Mouse (Mus musculus): ENCODE data around the gene Herpud1. TPM values are rescaled to one million over a fixed set of nuclear protein-coding genes. Genes with fewer than 3 reads are reported as not detected.

The Herpud1 gene
- polyA plus RNA-seq, 1 experiment: 218 TPM

GRCm38 (mm10) chr8:94377714-94378205 is 8.5 kb upstream of the Herpud1 start:
- H3K4me1 ChIP-seq (replicated peaks; ENCODE audit: control insufficient read depth, insufficient read depth, low read length): peaks cover 12% of the 10 kb centered on the region
- H3K4me3 ChIP-seq (ENCODE audit: control insufficient read depth, insufficient read depth, low read length): no peak overlapping the region
- 92% methylated on average over 11 of the region's 11 CpGs for WGBS

GRCm38 (mm10) chr8:94378763-94379415 is 7.3 kb upstream of the Herpud1 start:
- Histone ChIP-seq H3K36me3 (ENCODE audit: control insufficient read depth, insufficient read depth, low read length) (no peaks in the 10 kb centered on the region), H3K4me3 (ENCODE audit: control insufficient read depth, insufficient read depth, low read length) (no peak overlapping the region), H3K4me1 (replicated peaks; ENCODE audit: control insufficient read depth, insufficient read depth, low read length) (peaks cover 12% of the 10 kb centered on the region), H3K27ac (ENCODE audit: control insufficient read depth, insufficient read depth, low read length) (peak overlapping the region; percentile 55; the same call in 1 of the 2 replicates), H3K27me3 (ENCODE audit: control insufficient read depth, insufficient read depth, low read length) (no peaks in the 10 kb centered on the region)
- TF ChIP-seq CTCF (IDR thresholded peaks at IDR 0.05; ENCODE audit: borderline replicate concordance, control insufficient read depth, extremely low read depth, insufficient read depth, low read length, poor library complexity): peak; percentile 40; the same call in 1 of the 2 replicates
- TF ChIP-seq POLR2A (IDR thresholded peaks at IDR 0.05; ENCODE audit: control insufficient read depth, extremely low read depth, insufficient read depth, low read length, poor library complexity): no peak
- WGBS: 87% methylated on average over 15 of the region's 15 CpGs
- no peak for DNase-seq

More at GRCm38 (mm10) chr8:94377714-94378205, 8.5 kb upstream of the Herpud1 start:
- no peak overlapping the region; the same call in 1 of the 2 replicates for H3K27ac ChIP-seq (ENCODE audit: control insufficient read depth, insufficient read depth, low read length)
- no peak for TF ChIP-seq POLR2A (IDR thresholded peaks at IDR 0.05; ENCODE audit: control insufficient read depth, extremely low read depth, insufficient read depth, low read length, poor library complexity)
- TF ChIP-seq CTCF (IDR thresholded peaks at IDR 0.05; ENCODE audit: borderline replicate concordance, control insufficient read depth, extremely low read depth, insufficient read depth, low read length, poor library complexity): no peak
- no peaks in the 10 kb centered on the region for H3K27me3 ChIP-seq (ENCODE audit: control insufficient read depth, insufficient read depth, low read length)
- no peak for DNase-seq
- H3K36me3 ChIP-seq (ENCODE audit: control insufficient read depth, insufficient read depth, low read length): no peaks in the 10 kb centered on the region

- no peak overlapping the region for H3K4me3 ChIP-seq (ENCODE audit: control insufficient read depth, insufficient read depth, low read length)
- no peak overlapping the region for H3K27ac ChIP-seq (ENCODE audit: control insufficient read depth, insufficient read depth, low read length)
- DNase-seq: no peak
- H3K36me3 ChIP-seq (ENCODE audit: control insufficient read depth, insufficient read depth, low read length): no peaks in the 10 kb centered on the region
- TF ChIP-seq CTCF (IDR thresholded peaks at IDR 0.05; ENCODE audit: borderline replicate concordance, control insufficient read depth, extremely low read depth, insufficient read depth, low read length, poor library complexity): no peak
- no peak for TF ChIP-seq POLR2A (IDR thresholded peaks at IDR 0.05; ENCODE audit: control insufficient read depth, extremely low read depth, insufficient read depth, low read length, poor library complexity)
- H3K27me3 ChIP-seq (ENCODE audit: control insufficient read depth, insufficient read depth, low read length): no peaks in the 10 kb centered on the region
- peaks cover 12% of the 10 kb centered on the region for H3K4me1 ChIP-seq (replicated peaks; ENCODE audit: control insufficient read depth, insufficient read depth, low read length)
- WGBS: 96% methylated on average over 9 of the region's 9 CpGs
Measured at GRCm38 (mm10) chr8:94379686-94380085, 6.6 kb upstream of the Herpud1 start.

DNA sequence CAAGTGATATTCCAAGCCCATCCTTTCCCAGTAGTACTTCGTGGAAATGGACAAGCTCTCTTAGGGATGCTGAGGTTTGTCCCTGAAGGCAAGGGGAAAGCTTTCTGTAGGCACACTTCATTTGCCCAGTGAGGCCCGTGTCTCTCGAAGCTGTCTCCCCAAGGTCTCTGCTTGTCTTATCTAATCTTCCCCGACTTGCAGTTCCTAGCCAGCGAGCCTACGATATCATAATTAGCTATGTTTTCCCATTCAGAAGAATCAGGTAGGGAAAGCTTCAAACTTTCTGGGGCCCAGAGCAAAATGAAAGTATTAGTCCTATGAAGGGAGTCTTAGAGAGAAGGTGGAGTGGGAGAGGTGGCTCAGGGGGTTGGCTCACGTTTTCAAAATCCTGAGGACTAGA is 2.1 kb upstream of the Herpud1 start:
- DNase-seq: no peak
- H3K4me1 ChIP-seq (replicated peaks; ENCODE audit: control insufficient read depth, insufficient read depth, low read length): peaks cover 10% of the 10 kb centered on the region; the same call in 1 of the 2 replicates
- WGBS: 96% methylated on average over 7 of the region's 7 CpGs
- no peak overlapping the region for H3K27ac ChIP-seq (ENCODE audit: control insufficient read depth, insufficient read depth, low read length)
- no peaks in the 10 kb centered on the region for H3K27me3 ChIP-seq (ENCODE audit: control insufficient read depth, insufficient read depth, low read length)
- no peaks in the 10 kb centered on the region for H3K36me3 ChIP-seq (ENCODE audit: control insufficient read depth, insufficient read depth, low read length)
- H3K4me3 ChIP-seq (ENCODE audit: control insufficient read depth, insufficient read depth, low read length): no peak overlapping the region
- TF ChIP-seq POLR2A (IDR thresholded peaks at IDR 0.05; ENCODE audit: control insufficient read depth, extremely low read depth, insufficient read depth, low read length, poor library complexity): no peak
- TF ChIP-seq CTCF (IDR thresholded peaks at IDR 0.05; ENCODE audit: borderline replicate concordance, control insufficient read depth, extremely low read depth, insufficient read depth, low read length, poor library complexity): no peak

DNA sequence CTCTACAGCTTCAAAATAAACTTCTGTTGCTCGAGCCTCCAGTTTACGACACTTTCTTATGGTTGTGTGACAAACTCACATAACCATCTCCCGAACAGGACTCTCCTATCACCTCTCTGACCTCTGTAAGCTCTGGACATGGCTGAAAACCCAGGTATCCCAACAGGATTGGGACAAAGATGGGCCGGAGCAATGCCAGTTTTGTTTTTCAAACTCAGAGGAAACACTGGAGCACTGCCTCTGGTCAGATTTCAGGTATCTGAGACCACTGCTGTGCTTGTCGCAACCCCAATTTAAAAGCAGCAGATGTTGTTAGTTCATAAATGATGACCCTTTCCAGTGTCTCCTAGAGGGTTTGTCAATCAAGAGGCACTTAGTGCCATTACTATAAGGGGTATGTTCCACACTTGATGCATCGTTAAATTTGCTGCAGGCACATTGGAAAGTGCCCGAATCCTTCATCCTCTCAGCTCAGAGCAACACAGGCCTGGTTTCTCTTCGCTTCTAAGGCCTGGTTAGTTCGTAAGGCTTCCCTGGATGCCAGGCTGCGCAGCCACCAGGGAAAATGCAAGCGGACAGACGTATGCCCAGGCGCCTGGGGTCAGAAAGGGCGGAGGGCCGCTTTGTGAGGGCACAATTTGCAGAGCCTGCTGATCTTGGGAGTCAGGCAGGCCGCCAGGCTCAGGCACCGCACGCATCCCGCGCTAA is 578 bp upstream of the Herpud1 start:
- Histone ChIP-seq H3K27ac (ENCODE audit: control insufficient read depth, insufficient read depth, low read length) (peak overlapping the region; percentile 38; the same call in 1 of the 2 replicates), H3K4me1 (replicated peaks; ENCODE audit: control insufficient read depth, insufficient read depth, low read length) (peaks cover 10% of the 10 kb centered on the region; the same call in 1 of the 2 replicates), H3K27me3 (ENCODE audit: control insufficient read depth, insufficient read depth, low read length) (no peaks in the 10 kb centered on the region), H3K4me3 (ENCODE audit: control insufficient read depth, insufficient read depth, low read length) (peak overlapping the region; percentile 91), H3K36me3 (ENCODE audit: control insufficient read depth, insufficient read depth, low read length) (peaks cover 14% of the 10 kb centered on the region)
- DNase-seq: no peak
- TF ChIP-seq POLR2A (IDR thresholded peaks at IDR 0.05; ENCODE audit: control insufficient read depth, extremely low read depth, insufficient read depth, low read length, poor library complexity) (no peak), CTCF (IDR thresholded peaks at IDR 0.05; ENCODE audit: borderline replicate concordance, control insufficient read depth, extremely low read depth, insufficient read depth, low read length, poor library complexity) (no peak)
- 30% methylated on average over 20 of the region's 20 CpGs for WGBS

- Histone ChIP-seq H3K27ac (ENCODE audit: control insufficient read depth, insufficient read depth, low read length) (peak overlapping the region; percentile 70), H3K4me1 (replicated peaks; ENCODE audit: control insufficient read depth, insufficient read depth, low read length) (peaks cover 10% of the 10 kb centered on the region; the same call in 1 of the 2 replicates), H3K36me3 (ENCODE audit: control insufficient read depth, insufficient read depth, low read length) (peaks cover 29% of the 10 kb centered on the region), H3K4me3 (ENCODE audit: control insufficient read depth, insufficient read depth, low read length) (peak overlapping the region; percentile 91), H3K27me3 (ENCODE audit: control insufficient read depth, insufficient read depth, low read length) (no peaks in the 10 kb centered on the region)
- WGBS: under 1% methylated on average over 25 of the region's 25 CpGs
- peak; percentile 65 for DNase-seq
- TF ChIP-seq CTCF (IDR thresholded peaks at IDR 0.05; ENCODE audit: borderline replicate concordance, control insufficient read depth, extremely low read depth, insufficient read depth, low read length, poor library complexity): no peak
- TF ChIP-seq POLR2A (IDR thresholded peaks at IDR 0.05; ENCODE audit: control insufficient read depth, extremely low read depth, insufficient read depth, low read length, poor library complexity): no peak
Measured at GRCm38 (mm10) chr8:94387027-94387684, 918 bp downstream of the Herpud1 start.
